Mouse (Mus musculus): Measurements from ENCODE around the gene Ucp3. TPM values are rescaled to one million over a fixed set of nuclear protein-coding genes. Genes with fewer than 3 reads are reported as not detected.

Ucp3 gene
- polyA plus RNA-seq, 1 experiment from 2014 or later = not detected

- no peaks in the 10 kb centered on the region for H3K4me1 ChIP-seq
- H3K9me3 ChIP-seq (replicated peaks) = no peaks in the 10 kb centered on the region
- H3K27ac ChIP-seq = no peak overlapping the region
- no peak overlapping the region for H3K4me3 ChIP-seq
- 86% methylated on average over 9 of the region's 9 CpGs for WGBS
- peaks cover 87% of the 10 kb centered on the region for H3K36me3 ChIP-seq (ENCODE audit: poor library complexity, severe bottlenecking)
- H3K9ac ChIP-seq = no peak overlapping the region
- no peak overlapping the region for H3K4me2 ChIP-seq
- no peak for ATAC-seq
- H3K27me3 ChIP-seq = no peaks in the 10 kb centered on the region
These were observed 9.6 kb upstream of the Ucp3 start for GRCm38 (mm10) chr7:100463194-100463593.

GRCm38 (mm10) chr7:100463757-100464156 is 9.0 kb upstream of the Ucp3 start:
- Histone ChIP-seq H3K9ac (no peak overlapping the region), H3K4me1 (no peaks in the 10 kb centered on the region), H3K4me2 (no peak overlapping the region), H3K4me3 (no peak overlapping the region), H3K9me3 (replicated peaks) (no peaks in the 10 kb centered on the region), H3K36me3 (ENCODE audit: poor library complexity, severe bottlenecking) (peaks cover 89% of the 10 kb centered on the region), H3K27me3 (no peaks in the 10 kb centered on the region), H3K27ac (no peak overlapping the region)
- WGBS = 92% methylated on average over 10 of the region's 10 CpGs
- ATAC-seq = no peak

- 94% methylated on average over 7 of the region's 7 CpGs for WGBS
- Histone ChIP-seq H3K27ac (no peak overlapping the region), H3K36me3 (ENCODE audit: poor library complexity, severe bottlenecking) (peaks cover 89% of the 10 kb centered on the region), H3K4me1 (no peaks in the 10 kb centered on the region), H3K27me3 (no peaks in the 10 kb centered on the region), H3K9ac (no peak overlapping the region), H3K9me3 (replicated peaks) (no peaks in the 10 kb centered on the region), H3K4me2 (no peak overlapping the region), H3K4me3 (no peak overlapping the region)
- no peak for ATAC-seq
These were observed 8.5 kb upstream of the Ucp3 start for GRCm38 (mm10) chr7:100464248-100464647.

- peaks cover 89% of the 10 kb centered on the region for H3K36me3 ChIP-seq (ENCODE audit: poor library complexity, severe bottlenecking)
These were observed 7.5 kb upstream of the Ucp3 start for GRCm38 (mm10) chr7:100465248-100465647.

GRCm38 (mm10) chr7:100465656-100466309 is 7.0 kb upstream of the Ucp3 start:
- ATAC-seq = no peak
- H3K27me3 ChIP-seq = no peaks in the 10 kb centered on the region
- no peaks in the 10 kb centered on the region for H3K4me1 ChIP-seq
- no peaks in the 10 kb centered on the region for H3K9me3 ChIP-seq (replicated peaks)
- no peak overlapping the region for H3K9ac ChIP-seq
- H3K36me3 ChIP-seq (ENCODE audit: poor library complexity, severe bottlenecking) = peaks cover 89% of the 10 kb centered on the region
- no peak overlapping the region for H3K4me3 ChIP-seq
- H3K4me2 ChIP-seq = no peak overlapping the region
- 67% methylated on average over 5 of the region's 5 CpGs for WGBS
- H3K27ac ChIP-seq = no peak overlapping the region

More at GRCm38 (mm10) chr7:100465248-100465647, 7.5 kb upstream of the Ucp3 start:
- Histone ChIP-seq H3K4me2 (no peak overlapping the region), H3K27me3 (no peaks in the 10 kb centered on the region), H3K4me1 (no peaks in the 10 kb centered on the region), H3K9me3 (replicated peaks) (no peaks in the 10 kb centered on the region), H3K9ac (no peak overlapping the region), H3K27ac (no peak overlapping the region), H3K4me3 (no peak overlapping the region)
- no peak for ATAC-seq
- 94% methylated on average over 4 of the region's 4 CpGs for WGBS

GRCm38 (mm10) chr7:100466781-100467510 is 5.8 kb upstream of the Ucp3 start:
- H3K27me3 ChIP-seq = no peaks in the 10 kb centered on the region
- H3K4me1 ChIP-seq = no peaks in the 10 kb centered on the region
- H3K36me3 ChIP-seq (ENCODE audit: poor library complexity, severe bottlenecking) = peaks cover 82% of the 10 kb centered on the region
- no peak overlapping the region for H3K4me2 ChIP-seq
- no peak overlapping the region for H3K27ac ChIP-seq
- ATAC-seq = no peak
- 88% methylated on average over 11 of the region's 11 CpGs for WGBS
- H3K9ac ChIP-seq = no peak overlapping the region
- H3K4me3 ChIP-seq = no peak overlapping the region
- no peaks in the 10 kb centered on the region for H3K9me3 ChIP-seq (replicated peaks)

- ATAC-seq = no peak
- H3K4me1 ChIP-seq = no peaks in the 10 kb centered on the region
- H3K36me3 ChIP-seq (ENCODE audit: poor library complexity, severe bottlenecking) = peaks cover 66% of the 10 kb centered on the region
- H3K9me3 ChIP-seq (replicated peaks) = no peaks in the 10 kb centered on the region
- no peaks in the 10 kb centered on the region for H3K27me3 ChIP-seq
- H3K27ac ChIP-seq = no peak overlapping the region
- H3K4me2 ChIP-seq = no peak overlapping the region
- WGBS = 91% methylated on average over 6 of the region's 6 CpGs
- H3K4me3 ChIP-seq = no peak overlapping the region
- no peak overlapping the region for H3K9ac ChIP-seq
These were observed 4.0 kb upstream of the Ucp3 start for GRCm38 (mm10) chr7:100468761-100469160.

- 96% methylated on average over 1 of the region's 1 CpGs for WGBS
- Histone ChIP-seq H3K9ac (no peak overlapping the region), H3K4me2 (no peak overlapping the region), H3K36me3 (ENCODE audit: poor library complexity, severe bottlenecking) (peaks cover 59% of the 10 kb centered on the region), H3K27me3 (no peaks in the 10 kb centered on the region), H3K27ac (no peak overlapping the region), H3K4me3 (no peak overlapping the region), H3K4me1 (no peaks in the 10 kb centered on the region), H3K9me3 (replicated peaks) (no peaks in the 10 kb centered on the region)
- no peak for ATAC-seq
These were observed 3.3 kb upstream of the Ucp3 start for GRCm38 (mm10) chr7:100469502-100469901.

GRCm38 (mm10) chr7:100470796-100471406 is 1.9 kb upstream of the Ucp3 start:
- Histone ChIP-seq H3K27ac (no peak overlapping the region), H3K4me3 (no peak overlapping the region), H3K27me3 (no peaks in the 10 kb centered on the region), H3K4me2 (no peak overlapping the region), H3K9ac (no peak overlapping the region), H3K9me3 (replicated peaks) (no peaks in the 10 kb centered on the region), H3K4me1 (no peaks in the 10 kb centered on the region), H3K36me3 (ENCODE audit: poor library complexity, severe bottlenecking) (peaks cover 45% of the 10 kb centered on the region)
- 94% methylated on average over 11 of the region's 11 CpGs for WGBS
- ATAC-seq = no peak

- H3K27ac ChIP-seq = no peak overlapping the region
- no peak overlapping the region for H3K9ac ChIP-seq
- no peak overlapping the region for H3K4me2 ChIP-seq
- no peak for ATAC-seq
- H3K4me3 ChIP-seq = no peak overlapping the region
- H3K9me3 ChIP-seq (replicated peaks) = no peaks in the 10 kb centered on the region
- H3K27me3 ChIP-seq = no peaks in the 10 kb centered on the region
- H3K4me1 ChIP-seq = no peaks in the 10 kb centered on the region
- peaks cover 41% of the 10 kb centered on the region for H3K36me3 ChIP-seq (ENCODE audit: poor library complexity, severe bottlenecking)
- 96% methylated on average over 1 of the region's 1 CpGs for WGBS
These were observed 1.4 kb upstream of the Ucp3 start for GRCm38 (mm10) chr7:100471407-100471797.

DNA sequence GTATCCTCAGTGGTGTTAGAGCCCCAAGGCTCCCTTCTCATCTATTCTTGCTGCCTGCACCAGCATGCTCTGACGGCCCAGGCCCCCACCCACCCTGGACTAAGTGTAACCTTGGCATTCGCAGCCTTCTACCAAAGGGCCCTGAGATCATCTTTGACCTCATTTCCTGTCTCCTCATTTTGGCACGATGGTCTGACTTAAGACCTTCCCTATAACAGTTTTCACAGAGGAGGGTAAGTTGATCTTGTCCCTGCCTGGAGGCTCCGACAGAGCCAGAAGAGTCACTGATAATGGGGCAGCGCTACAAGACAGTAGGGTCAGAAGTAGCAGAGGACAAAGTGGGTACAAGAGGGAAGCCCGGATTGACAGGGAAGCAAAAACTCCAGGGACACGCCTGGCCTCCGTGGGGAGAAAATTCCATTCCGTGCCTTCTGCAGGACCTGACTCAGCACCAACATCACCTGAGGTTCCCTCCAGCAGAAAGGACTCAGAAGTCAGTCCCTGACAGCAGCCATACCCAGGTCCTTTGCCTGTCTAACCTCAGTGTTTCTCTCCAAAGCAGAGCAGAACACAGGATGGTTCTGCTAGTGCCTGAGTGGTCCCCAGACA is 1.2 kb downstream of the Ucp3 start:
- Histone ChIP-seq H3K4me1 (no peaks in the 10 kb centered on the region), H3K36me3 (ENCODE audit: poor library complexity, severe bottlenecking) (peaks cover 23% of the 10 kb centered on the region), H3K27me3 (no peaks in the 10 kb centered on the region), H3K9me3 (replicated peaks) (no peaks in the 10 kb centered on the region), H3K27ac (no peak overlapping the region), H3K9ac (no peak overlapping the region), H3K4me3 (no peak overlapping the region), H3K4me2 (no peak overlapping the region)
- no peak for ATAC-seq
- WGBS = 91% methylated on average over 9 of the region's 9 CpGs

DNA sequence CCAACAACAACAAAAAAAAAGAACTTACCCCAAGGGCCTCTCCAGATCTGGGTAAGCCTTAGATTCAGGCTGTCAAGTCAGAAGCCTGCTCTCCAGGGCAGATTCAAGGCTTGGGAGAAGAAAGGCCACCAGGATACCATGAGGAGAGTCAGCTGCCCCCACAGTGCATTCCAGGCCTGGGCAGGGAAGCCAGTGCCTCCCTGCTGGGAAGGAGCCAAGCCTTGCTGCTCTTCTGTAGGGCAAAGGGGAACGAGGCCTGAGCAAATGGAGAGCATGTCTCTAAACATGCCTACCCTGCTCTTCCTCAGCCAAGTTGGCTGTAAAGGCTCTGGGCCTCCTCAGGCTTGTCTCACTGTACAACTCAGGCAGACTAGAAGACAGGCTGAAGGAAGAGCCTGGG is 1.9 kb downstream of the Ucp3 start:
- Histone ChIP-seq H3K9me3 (replicated peaks) (no peaks in the 10 kb centered on the region), H3K4me2 (no peak overlapping the region), H3K4me3 (no peak overlapping the region), H3K27ac (no peak overlapping the region), H3K36me3 (ENCODE audit: poor library complexity, severe bottlenecking) (peaks cover 15% of the 10 kb centered on the region), H3K9ac (no peak overlapping the region), H3K27me3 (no peaks in the 10 kb centered on the region), H3K4me1 (no peaks in the 10 kb centered on the region)
- WGBS = 60% methylated on average over 1 of the region's 1 CpGs
- ATAC-seq = no peak
